Mouse (Mus musculus) G1E (cell line): ENCODE measurements at regions not wholly inside any gene's neighbourhood (a gene's known extent, or its start where the extent isn't known, plus 50 kb on each side); places are given as distances from the start of the nearest gene placed in this dataset.
"Not testable (repeated sequence)": the region's sequence is repeated elsewhere in the genome, so short reads cannot be mapped to it uniquely, and the experiment has no call there.

Experiments
- ATAC-seq: 2 replicates; pipeline ENCODE4 v1.8.0; 2016; ENCODE audit warnings: mild to moderate bottlenecking; ENCODE audit not compliant: insufficient number of reproducible peaks, poor library complexity, low FRiP score, severe bottlenecking; ENCODE audit errors: extremely low read depth
- DNase-seq: peaks from one replicate; pipeline ENCODE4 v3.0.0; 2012; ENCODE audit warnings: low spot score
- H3K27me3 ChIP-seq: 2 replicates; pipeline ENCODE4 v1.6.1; 2012; ENCODE audit warnings: mild to moderate bottlenecking, low read length, inconsistent platforms; ENCODE audit not compliant: insufficient read depth
- H3K36me3 ChIP-seq: replicated peaks from 2 replicates; pipeline ENCODE3; 2012; ENCODE audit warnings: mild to moderate bottlenecking, inconsistent platforms
- H3K4me1 ChIP-seq: 2 replicates; pipeline ENCODE4 v1.6.1; 2012; ENCODE audit warnings: low read depth, low read length, inconsistent platforms, mixed read lengths; ENCODE audit not compliant: insufficient read depth
- H3K4me3 ChIP-seq: 2 replicates; pipeline ENCODE4 v1.5.1; 2012; ENCODE audit warnings: low read depth, mild to moderate bottlenecking, inconsistent platforms, low read length, moderate library complexity, mixed read lengths
- H3K9me3 ChIP-seq: replicated peaks from 2 replicates; pipeline ENCODE4 v1.6.1; 2012; ENCODE audit warnings: inconsistent platforms
- CTCF ChIP-seq: IDR thresholded peaks from 2 replicates; pipeline ENCODE4 v1.5.1; 2012; ENCODE audit warnings: low read depth, low read length, inconsistent platforms, mixed read lengths
- GATA1 ChIP-seq: IDR thresholded peaks from 2 replicates; pipeline ENCODE4 v1.6.1; 2012; ENCODE audit warnings: borderline replicate concordance, low read length, inconsistent platforms, mixed read lengths
- GATA2 ChIP-seq: IDR thresholded peaks from 2 replicates; pipeline ENCODE4 v1.6.1; 2012; ENCODE audit warnings: low read depth, low read length, inconsistent platforms, borderline replicate concordance
- POLR2AphosphoS5 ChIP-seq: IDR thresholded peaks from 2 replicates; pipeline ENCODE4 v1.6.1; 2012; ENCODE audit warnings: low read depth, low read length, inconsistent platforms; ENCODE audit not compliant: insufficient replicate concordance
- TAL1 ChIP-seq: conservative IDR thresholded peaks from 2 replicates; pipeline ENCODE4 v1.6.1; 2012; ENCODE audit warnings: low read depth, low read length, inconsistent platforms, mixed read lengths

DNA sequence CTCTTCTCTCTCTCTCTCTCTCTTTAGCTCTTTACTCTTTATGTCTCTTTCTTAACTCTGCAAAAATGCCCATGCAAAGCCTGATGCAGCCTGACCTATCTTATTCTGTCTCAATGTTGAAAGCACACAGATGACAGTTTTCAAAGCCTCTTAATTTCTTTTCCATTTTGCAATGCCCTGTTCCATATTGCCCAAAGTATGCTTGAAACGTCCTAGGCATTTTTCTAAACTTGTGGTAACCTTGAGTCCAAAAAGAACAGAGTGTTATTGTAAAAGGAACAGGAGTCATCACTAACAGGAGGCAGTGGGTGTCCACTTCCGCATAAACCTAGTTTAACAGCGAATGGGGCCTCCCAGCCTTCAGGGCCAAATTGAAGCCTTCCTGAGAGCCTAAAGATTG is 271.9 kb upstream of the Hand2 start:
- no peaks in the 10 kb centered on the region for H3K9me3 ChIP-seq
- DNase-seq (no peak), ATAC-seq (no peak)
- no peaks in the 10 kb centered on the region for H3K4me1 ChIP-seq
- H3K4me3 ChIP-seq = no peak overlapping the region
- H3K36me3 ChIP-seq = no peaks in the 10 kb centered on the region
- TF ChIP-seq POLR2AphosphoS5 = no peak
- TF ChIP-seq GATA2 = no peak
- no peak for TF ChIP-seq GATA1
- TF ChIP-seq CTCF = no peak
- TF ChIP-seq TAL1 = no peak
- H3K27me3 ChIP-seq = no peaks in the 10 kb centered on the region

DNA sequence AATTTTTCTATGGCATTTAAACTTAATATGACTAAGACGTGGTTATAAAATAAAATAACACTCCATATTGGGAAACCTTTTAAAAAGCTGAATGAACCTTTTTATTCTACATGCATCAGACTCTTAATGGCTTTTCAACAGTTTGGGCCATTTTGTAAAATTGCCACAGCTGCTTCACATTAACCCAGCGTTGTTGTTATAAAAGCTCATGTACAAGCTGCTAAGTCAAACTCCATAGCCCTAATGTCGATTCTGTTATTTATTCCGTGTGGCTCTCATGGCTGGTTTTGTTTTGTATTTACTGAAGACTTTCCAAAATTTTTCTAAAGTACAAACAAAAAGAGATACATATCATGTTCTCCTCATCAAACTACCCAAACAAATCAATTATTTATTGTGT is 268.1 kb upstream of the Hand2 start:
- no peak for TF ChIP-seq GATA2
- no peak for TF ChIP-seq POLR2AphosphoS5
- no peak for TF ChIP-seq TAL1
- no peak for TF ChIP-seq CTCF
- no peak for TF ChIP-seq GATA1
- Histone ChIP-seq H3K4me3 (no peak overlapping the region), H3K4me1 (no peaks in the 10 kb centered on the region), H3K36me3 (no peaks in the 10 kb centered on the region), H3K9me3 (no peaks in the 10 kb centered on the region), H3K27me3 (no peaks in the 10 kb centered on the region)
- ATAC-seq (no peak), DNase-seq (no peak)

DNA sequence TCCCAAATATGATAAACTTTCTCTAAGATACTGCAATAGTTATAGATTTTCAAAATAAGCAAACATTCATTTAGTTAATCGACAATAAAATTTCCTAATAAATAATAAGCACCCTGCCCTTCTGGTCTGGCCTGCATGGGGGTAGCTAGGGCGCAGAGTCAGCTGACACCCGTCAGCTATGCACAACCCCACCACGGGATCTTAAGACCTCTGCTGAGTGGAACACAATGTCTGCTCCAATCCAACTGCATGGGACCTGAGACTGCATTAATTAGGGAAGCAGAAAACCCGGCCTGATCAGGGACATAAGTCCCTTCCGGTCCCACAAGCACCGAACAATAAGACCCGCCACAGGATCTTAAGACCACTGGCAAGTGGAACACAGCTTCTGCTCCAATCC is 243.8 kb upstream of the Hand2 start:
- no peaks in the 10 kb centered on the region for H3K4me1 ChIP-seq

DNA sequence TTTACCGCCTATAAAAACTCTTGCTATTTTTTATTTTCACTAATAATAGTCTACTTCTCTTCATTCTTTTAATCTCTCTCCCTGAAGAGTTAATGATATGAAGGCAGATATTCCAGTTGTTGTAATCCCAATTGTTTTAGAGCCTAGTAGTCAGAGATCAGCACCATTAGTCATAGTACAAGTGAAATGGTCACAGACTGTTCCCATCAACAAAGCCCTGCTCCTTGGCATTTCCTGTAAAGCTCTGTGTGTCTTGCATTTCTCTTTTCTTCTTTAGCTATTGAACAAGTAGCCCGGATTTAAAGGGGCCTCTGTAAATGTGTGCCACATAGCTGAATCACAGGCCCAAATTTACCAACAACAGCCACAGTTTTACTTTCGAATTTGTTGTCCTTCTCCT is 234.0 kb upstream of the Hand2 start:
- ATAC-seq (no peak), DNase-seq (no peak)
- Histone ChIP-seq H3K36me3 (no peaks in the 10 kb centered on the region), H3K27me3 (no peaks in the 10 kb centered on the region), H3K4me3 (no peak overlapping the region), H3K9me3 (no peaks in the 10 kb centered on the region), H3K4me1 (no peaks in the 10 kb centered on the region)
- no peak for TF ChIP-seq TAL1

More for the DNA sequence above, 243.8 kb upstream of the Hand2 start:
- Histone ChIP-seq H3K36me3 (no peaks in the 10 kb centered on the region), H3K9me3 (no peaks in the 10 kb centered on the region), H3K27me3 (no peaks in the 10 kb centered on the region), H3K4me3 (no peak overlapping the region)
- ATAC-seq (no peak), DNase-seq (no peak)
- TF ChIP-seq POLR2AphosphoS5 (no peak), CTCF (no peak)

DNA sequence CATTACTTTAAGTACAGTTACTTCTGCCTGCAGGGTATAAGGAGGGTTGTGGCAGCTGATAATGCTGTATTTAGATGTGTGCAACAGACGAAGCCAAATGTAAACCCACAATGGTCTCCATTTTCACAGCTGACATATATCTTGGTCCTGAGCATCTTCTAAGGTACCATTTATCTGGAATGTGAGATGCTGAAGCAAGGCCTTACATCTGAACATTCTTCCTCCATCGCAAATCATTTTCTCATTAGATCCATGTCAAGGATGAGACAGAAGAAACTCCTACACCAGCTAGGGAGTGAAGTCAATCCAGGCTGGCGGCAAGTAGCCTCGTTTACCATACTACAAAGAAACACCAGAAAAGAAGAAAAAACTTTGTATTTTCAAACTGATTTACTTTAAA is 228.4 kb upstream of the Hand2 start:
- no peaks in the 10 kb centered on the region for H3K27me3 ChIP-seq
- no peak for TF ChIP-seq GATA1
- TF ChIP-seq GATA2 = no peak
- no peak for ATAC-seq
- no peak for DNase-seq
- H3K4me1 ChIP-seq = no peaks in the 10 kb centered on the region
- H3K9me3 ChIP-seq = no peaks in the 10 kb centered on the region
- H3K4me3 ChIP-seq = no peak overlapping the region
- H3K36me3 ChIP-seq = no peaks in the 10 kb centered on the region

DNA sequence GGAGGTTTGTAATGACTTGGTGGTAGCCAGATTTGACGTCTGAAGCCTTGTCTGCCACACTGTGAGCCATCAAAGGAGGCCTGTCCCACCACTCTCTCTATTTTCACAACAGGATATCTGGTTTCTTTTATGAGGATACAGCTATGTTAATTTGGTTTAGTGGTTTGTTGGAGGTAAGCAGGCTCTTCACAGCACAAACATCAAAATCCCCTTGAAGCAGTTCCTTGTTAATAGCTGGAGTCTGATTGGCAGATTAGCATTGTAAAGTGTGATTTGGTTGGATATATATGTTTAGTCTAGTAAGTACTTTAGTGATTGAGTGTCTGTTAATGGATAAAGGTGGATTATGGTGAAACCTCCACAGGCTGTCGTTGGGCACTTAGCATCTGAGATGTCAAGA is 225.6 kb upstream of the Hand2 start:
- ATAC-seq (no peak), DNase-seq (no peak)
- Histone ChIP-seq H3K36me3 (no peaks in the 10 kb centered on the region), H3K4me1 (no peaks in the 10 kb centered on the region), H3K9me3 (no peaks in the 10 kb centered on the region), H3K27me3 (no peaks in the 10 kb centered on the region), H3K4me3 (no peak overlapping the region)
- no peak for TF ChIP-seq GATA1
- no peak for TF ChIP-seq GATA2
- no peak for TF ChIP-seq POLR2AphosphoS5
- TF ChIP-seq TAL1 = no peak
- no peak for TF ChIP-seq CTCF

DNA sequence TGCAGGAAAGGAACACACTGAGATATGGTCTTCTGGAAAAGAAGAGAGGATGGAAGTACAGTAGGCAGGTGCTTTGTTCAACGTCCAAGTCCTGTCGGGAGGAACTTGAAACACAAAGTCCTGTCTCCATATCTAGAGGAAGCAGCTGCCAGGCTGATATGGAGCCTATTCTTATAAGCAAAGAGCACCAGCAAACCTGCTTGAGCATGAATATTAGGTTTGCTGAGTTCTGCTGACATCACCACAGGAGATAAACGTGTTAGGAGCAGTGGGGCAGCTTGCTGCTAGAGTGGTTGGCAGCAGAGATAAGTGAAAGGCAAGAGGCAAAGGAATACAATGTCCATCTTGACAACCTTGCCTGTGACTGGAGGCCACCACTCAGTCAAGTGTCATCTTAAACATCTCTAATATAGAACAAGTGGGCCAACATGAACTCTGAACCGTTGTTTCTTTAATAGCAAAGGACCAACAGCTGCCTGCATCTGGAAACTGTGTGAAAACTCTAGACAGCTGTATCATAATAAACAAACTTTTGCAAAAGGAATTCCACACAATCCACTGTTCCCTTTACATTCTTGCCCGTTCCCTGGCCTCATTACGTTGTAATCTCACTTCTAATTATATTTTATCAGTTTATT is 209.9 kb upstream of the Hand2 start:
- H3K36me3 ChIP-seq, DNase-seq, H3K9me3 ChIP-seq, H3K27me3 ChIP-seq, H3K4me3 ChIP-seq, H3K4me1 ChIP-seq: not testable (repeated sequence)
- ATAC-seq = peak; percentile 91

DNA sequence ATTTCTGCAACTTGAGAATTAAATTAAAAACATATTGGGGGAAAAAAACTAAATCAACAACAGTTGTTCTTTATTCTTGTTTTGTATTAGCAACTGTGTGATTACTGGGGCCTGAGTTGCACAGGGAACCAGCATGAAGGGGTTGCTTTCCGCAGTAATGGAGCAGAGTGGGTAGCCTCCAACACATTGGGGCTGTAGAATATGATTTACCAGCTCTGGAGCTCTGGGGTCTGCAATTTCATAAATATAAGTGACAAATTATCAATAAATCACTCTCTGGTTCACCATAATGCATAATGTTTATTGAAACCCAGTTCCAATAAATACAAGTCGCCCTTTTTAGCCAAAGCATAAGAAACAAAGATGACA is 209.4 kb upstream of the Hand2 start:
- H3K9me3 ChIP-seq = no peaks in the 10 kb centered on the region
- H3K4me1 ChIP-seq = no peaks in the 10 kb centered on the region
- no peak for ATAC-seq
- no peaks in the 10 kb centered on the region for H3K27me3 ChIP-seq
- TF ChIP-seq GATA1 = no peak
- TF ChIP-seq POLR2AphosphoS5 = no peak
- TF ChIP-seq TAL1 = no peak
- no peak for TF ChIP-seq CTCF
- no peak for TF ChIP-seq GATA2
- H3K36me3 ChIP-seq = no peaks in the 10 kb centered on the region
- no peak for DNase-seq
- H3K4me3 ChIP-seq = no peak overlapping the region
